Mouse (Mus musculus) embryonic fibroblast, embryonic 13.5 days (primary cell): Measurements from ENCODE around the gene Atp5h.
A peak's percentile ranks its signal among the peaks of the same experiment; 100 is the strongest.

Source experiments
- CTCF ChIP-seq: IDR thresholded peaks from 2 replicates; pipeline ENCODE4 v1.5.1; 2011; ENCODE audit warnings: mild to moderate bottlenecking, control low read depth, low read length, moderate library complexity, borderline replicate concordance; ENCODE audit not compliant: insufficient read depth
- POLR2A ChIP-seq: IDR thresholded peaks from 2 replicates; pipeline ENCODE4 v1.6.1; 2011; ENCODE audit warnings: low read depth, mild to moderate bottlenecking, control low read depth, low read length, moderate library complexity

DNA sequence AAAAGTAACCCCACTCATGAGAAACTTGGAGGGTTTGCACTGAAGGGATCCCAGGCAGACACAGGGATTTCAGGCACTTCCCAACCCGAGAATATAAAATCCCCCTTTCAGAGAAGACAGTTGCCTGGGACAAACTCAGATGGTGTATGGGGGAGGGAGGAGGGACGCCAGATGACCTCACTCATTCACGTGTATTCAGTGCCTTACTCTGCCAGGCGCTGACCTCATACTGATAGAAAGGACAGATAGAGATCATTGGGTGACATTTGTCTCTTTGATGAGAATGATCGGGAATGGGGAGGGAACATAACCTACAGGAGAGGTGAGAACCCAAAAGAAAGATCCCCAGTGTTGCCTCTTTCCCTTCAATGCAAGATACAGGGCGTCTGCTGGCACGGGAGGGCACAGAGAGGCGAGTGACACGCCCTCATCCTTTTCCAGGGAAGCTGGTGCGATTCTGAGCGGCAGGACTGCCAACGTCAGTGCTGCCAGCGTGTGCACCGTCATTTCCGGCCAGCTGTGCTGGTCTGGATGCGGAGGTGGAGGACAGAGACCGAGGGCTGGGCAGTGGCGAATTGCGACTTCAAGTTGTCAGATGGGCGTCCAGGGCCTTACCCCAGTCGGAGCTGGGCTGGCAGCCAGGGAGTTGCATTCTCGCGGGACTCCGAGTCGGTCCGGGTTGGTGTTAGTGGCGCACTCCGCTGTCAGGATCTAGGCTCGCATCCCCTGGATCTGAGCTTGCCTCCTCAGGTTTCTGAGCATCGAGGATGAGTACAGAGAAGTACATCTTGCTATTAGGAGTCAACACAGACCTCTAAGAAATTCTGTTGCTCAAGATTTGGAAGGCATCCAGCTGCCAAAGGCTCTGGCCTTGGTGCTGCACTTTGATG, 45.7 kb downstream of the Atp5h start:
- TF ChIP-seq POLR2A (peak; percentile 58), CTCF (no peak)
